Mouse (Mus musculus): ENCODE results near the gene Ptprn2.

Ptprn2 gene

DNA sequence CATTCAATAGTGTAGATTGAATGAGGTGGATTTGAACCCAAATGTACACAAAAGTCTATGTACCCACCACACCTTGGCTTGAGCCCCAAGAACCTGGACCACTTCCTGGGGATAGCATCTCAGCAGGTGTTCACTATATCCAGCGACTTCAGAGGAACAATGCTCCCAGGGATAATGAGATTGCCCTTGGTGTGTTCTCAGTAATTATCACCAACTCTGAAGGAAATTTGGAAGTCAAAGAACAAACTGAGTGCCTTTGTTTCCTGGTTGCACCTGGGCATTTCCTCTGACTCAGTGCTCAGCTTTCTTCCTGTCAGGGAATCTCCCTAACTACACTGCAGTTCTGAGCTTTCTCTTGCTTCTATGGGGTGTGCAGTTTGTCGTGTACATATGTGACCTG is 411.1 kb downstream of the Ptprn2 start:
- no peak for DNase-seq (ENCODE audit: low read depth)

DNA sequence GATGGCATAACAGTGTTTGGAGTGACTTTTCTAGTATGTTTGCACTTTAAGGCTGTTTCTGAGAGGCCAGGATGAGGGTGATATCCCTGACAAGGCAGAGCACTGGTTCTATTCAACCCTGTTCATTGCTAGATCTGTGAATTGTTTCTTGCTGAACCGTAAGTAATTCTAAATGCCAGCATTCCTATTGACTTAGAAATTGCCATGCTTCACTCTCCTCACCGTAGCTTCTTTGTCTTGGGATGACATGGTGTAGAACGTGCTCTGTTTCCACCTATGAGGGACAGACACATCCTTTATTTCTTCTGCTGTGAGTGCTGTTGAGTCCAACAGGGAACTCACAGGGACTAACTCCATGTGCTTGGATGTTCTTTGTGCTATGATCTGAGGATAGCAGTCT is 416.3 kb downstream of the Ptprn2 start:
- no peak for DNase-seq (ENCODE audit: low read depth)

DNA sequence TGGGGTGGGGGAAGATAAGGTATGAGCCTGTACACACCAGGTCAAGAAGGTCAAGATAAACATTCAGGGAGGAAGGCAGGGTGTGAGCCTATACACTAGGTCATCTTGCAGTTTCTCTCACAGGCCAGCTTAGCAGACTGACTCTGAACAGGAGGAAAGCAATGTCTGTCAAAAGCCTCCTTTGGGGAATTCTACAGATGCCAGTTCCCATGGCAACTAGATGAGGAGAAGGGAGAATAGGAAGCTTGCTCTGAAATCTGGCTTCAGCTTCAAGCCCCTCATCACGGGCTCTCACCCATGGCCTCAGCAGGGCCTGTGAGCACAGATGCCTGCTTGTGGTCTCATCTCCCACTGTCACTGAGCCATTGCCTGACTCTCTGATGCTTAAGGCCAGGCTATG is 421.9 kb downstream of the Ptprn2 start:
- DNase-seq (ENCODE audit: low read depth): no peak

DNA sequence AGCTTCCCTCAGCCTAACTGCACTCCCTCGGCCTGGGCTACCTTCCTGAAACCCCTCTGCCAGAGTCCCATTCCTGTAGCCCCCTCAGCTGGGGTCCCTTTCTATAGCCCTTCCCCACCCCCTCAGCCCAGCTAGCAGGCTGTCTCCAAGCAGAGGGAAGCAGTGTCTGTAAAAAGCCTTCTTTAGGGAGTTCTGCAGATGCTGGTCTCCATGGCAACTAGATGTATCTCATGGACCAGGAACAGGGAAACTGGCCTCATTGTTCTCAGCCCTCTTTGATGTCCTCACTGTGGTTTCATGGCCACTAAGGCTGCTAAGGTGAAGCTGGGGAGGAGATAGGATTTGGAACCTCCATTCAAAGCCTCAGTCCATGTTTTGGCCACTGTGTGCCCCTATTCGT is 423.1 kb downstream of the Ptprn2 start:
- no peak for DNase-seq (ENCODE audit: low read depth)

DNA sequence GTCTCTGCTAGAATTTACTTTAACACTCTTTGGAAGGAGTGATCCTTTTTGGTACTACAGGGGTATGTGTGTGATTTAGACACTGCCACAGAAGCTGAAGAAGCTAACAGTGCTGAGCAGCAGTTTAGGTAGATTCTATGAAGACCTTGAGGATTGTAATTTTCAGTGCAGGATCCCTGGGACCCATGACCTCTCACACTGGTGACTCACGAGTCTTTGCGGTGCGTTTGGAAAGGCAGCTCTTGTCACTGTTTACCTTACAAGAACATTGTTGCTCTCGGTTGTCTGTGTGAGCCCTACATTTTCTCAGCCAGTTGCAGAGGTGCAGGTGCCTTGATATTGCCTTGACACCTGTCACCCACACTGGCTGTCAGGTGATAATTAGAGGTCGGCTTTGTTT is 431.3 kb downstream of the Ptprn2 start:
- DNase-seq (ENCODE audit: low read depth): no peak

DNA sequence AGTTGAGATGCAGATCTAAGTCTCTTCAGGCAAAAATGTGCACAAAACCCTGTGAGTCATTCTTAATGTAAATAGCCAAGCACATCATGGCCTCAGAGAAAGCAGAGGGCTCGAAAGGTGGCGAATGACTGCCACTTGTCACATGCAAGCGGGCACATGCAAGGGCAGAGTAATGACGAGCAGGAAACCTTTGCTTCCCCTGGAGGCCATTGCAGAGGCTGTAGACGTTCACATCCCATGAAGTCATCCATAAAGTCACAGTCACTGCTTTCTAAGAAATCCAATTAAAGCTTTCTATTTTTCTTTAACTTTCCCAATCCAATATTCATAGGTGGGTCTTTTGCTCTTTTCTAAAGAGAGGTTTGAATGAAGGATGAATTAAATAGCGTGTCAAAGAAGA is 433.7 kb downstream of the Ptprn2 start:
- DNase-seq (ENCODE audit: low read depth): no peak

DNA sequence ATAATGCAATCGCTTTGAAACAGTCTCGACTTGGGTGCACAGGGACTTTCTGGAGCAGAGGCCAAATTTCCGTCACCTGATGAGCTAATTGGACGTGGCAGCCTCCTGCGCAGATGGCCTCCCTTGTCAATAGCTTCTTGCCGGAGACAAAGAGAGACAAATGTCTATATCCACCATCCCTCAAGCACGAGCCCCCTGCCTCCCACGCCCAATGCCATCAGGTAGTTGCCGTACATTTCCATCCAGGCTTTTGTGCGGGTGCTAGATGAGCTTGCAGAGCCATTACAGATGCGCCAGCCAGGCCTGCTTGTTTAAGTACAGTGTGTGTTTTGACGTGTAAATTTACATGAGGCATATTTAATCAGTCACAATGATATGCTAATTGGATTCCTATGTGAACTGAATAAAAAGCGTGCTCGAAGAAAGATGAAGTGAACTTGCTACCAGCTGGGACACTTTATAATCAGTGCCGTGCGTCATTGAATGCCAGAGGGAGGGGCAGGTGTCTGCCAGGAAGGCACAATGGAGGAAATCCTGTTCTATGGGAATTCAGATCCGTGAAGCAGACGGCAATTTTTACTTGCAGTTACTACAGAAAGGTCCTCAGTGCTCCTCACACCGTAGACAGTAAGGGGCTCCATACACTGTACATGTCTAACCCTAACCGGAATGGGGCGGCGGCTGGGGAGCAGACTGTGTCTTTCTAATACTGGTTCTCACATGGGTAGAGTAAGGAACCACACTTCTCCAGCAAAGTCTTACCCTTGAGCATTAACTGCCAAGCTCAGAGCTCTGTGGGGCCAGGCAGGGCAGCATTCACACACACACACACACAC is 434.4 kb downstream of the Ptprn2 start:
- no peak for DNase-seq (ENCODE audit: low read depth)

DNA sequence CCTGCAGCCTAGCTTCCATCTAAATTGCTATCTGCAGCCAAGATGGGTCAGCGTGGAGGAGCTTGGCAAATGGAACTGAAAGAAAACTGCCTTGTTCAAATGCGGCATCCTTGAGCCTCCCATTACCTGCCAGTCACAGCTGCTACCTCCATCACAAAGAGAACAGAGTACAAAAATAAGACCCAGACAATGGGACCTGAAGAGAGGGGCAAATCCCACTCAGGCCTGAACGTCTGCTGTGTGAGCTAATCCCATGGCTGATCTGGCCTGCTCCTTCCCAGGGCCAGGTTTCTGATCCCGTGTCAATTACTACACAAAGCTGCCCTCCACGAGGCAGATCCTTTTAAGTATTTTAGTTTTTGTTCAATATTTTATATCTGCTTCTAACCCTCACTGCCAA is 441.6 kb downstream of the Ptprn2 start:
- DNase-seq (ENCODE audit: low read depth): no peak

DNA sequence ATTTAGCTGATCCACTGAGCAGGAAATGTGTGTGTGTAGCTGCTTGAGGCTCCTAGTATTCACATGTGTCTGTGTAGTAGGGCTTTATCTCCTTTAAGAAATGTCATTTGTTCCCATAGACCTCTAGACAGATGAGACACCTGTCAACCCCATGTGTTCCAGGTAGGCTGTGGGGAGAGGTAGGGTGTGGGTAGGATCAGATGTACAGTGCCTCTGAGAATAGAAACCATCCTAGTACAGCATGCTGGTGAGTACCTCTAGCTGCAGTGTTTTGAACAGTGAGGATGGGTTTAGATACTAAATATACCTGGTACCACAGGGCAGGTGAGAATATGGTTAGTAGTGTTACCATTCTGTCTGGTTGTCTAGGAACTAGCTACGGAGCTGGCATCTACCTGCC is 442.0 kb downstream of the Ptprn2 start:
- DNase-seq (ENCODE audit: low read depth): no peak

DNA sequence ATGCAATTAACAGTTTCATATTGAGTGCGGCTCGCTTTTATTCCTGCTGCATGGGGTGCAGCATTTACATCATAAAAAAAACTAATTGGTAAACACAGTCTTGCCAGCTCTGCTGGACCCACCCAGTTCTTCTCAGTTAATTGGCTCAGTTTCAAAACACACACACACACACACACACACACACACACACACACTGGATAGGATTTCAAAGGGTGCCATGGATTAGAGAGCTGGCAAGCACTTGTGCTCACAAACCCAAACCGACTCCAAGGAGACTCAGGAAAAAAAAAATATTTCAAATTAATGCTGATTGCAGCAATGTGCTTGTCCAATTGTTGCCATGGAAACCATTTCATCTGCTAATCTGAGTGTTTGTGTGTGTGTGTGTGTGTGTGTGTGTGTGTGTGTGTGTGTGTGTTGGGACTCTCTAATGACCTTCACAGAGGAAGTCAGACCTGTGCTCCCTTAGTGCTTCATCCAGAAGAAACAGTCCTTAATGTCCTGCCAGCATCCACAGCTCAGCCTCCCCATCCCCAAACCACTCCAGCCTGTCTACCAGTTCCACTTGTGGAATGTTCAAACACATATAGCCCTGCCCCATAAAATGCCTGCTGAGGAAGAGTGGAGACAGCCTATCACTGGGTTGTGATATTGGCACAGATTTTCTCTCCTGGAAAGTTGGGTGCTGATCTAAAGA is 452.8 kb downstream of the Ptprn2 start:
- no peak for DNase-seq (ENCODE audit: low read depth)

DNA sequence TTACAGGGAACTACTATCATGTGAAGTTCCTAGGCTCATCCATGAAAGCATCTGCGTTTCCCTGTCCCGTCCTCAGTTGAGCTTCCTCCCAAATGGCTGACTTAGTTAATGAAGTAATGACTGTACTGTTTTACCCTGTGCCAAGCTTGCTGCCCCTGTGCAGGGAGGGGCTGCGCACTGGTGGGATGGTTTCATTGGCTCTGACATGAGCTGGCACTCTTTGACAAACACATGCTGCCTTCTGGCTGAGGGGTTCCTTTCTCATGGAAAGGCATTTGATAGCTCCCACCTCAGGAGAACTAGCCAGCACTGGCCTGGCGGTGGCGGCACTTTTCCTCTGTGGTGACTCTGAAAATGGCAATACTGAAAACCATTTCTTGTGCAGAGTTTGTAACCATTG is 458.4 kb downstream of the Ptprn2 start:
- DNase-seq (ENCODE audit: low read depth): no peak

DNA sequence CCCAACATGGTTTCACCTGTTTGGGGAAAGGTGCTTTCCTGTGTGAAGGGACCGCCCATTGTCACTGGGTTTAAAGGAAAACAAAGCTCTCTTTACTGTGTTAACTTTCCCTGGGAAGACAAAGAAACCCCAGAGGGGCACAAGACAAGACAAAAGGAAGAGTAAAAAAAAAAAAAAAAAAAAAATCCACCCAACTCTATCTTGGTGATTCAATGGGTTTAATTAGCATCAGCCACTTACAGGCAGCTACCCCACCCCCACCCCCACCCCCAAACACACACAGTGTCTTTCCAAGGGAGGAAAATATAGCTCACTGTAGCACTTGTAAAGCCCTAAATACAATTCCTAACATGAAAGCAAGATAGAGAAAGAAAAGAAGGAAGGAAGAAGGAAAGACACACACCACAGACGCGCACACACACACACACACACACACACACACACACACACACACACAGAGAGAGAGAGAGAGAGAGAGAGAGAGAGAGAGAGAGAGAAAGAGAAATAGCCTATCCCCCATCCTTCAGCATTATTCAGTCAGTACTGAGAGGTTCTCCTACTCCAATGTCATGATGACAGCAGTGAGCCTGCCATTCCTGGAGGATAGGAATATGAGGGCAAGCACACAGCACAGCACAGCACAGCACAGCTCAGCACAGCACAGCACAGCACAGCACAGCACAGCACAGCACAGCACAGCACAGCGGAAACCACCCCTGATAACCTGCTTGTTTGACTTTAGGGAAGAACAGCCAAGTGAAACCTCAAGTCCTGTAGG is 462.8 kb downstream of the Ptprn2 start:
- DNase-seq (ENCODE audit: low read depth): no peak

DNA sequence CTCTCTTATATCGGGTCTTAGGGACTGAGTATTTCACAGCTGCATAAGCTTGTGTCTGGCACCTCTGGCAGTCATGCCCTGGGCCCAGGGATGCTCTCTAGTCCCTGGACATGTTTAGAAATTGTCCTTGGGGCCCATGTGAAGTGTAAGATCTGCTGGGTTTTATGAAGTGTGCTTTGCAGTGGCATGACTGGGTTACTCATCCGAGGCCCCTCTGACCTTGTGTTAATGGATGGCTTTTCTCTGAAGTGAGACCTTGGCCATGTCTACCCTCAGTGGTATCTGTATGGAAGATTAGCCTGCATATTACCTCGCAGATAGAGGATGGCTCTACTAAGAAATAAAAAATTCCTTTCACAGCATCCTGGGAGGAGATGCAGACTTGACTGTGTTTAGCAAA is 464.2 kb downstream of the Ptprn2 start:
- DNase-seq (ENCODE audit: low read depth): no peak

DNA sequence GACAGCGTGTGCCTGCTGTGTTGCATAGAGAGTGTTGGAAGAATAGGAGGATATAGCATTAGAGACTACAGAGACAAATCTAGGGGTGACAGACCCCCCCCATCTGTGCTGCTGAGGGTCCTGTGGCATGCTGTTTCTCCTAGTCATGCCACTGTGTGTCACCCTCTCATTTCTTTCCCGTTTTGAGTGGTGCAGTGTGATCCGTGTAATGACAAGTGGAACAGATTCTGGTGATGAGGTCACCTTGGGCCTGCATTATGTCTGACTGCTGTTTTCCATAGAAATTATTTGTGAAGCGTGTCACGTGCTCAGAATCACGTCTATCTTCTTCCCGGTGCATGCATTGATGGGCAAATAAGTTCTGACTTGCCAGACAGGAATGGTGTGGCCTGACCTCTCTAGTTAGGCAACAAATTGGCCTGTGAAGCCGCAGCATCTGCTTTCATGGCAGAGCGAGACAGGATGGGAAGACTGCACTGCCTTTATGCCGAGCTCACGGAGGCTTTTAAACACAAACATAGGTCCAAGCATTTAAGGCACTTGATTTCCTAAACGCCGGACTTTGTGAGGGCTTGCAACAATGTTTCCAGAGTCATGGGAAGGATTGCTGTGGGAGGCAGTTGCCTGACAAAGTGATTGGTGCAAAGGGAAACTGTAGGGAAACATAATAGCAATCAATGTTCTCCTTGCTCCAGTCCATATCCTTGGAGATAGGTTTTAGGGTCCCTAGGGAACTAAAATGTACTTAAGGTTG is 467.1 kb downstream of the Ptprn2 start:
- DNase-seq (ENCODE audit: low read depth): no peak

DNA sequence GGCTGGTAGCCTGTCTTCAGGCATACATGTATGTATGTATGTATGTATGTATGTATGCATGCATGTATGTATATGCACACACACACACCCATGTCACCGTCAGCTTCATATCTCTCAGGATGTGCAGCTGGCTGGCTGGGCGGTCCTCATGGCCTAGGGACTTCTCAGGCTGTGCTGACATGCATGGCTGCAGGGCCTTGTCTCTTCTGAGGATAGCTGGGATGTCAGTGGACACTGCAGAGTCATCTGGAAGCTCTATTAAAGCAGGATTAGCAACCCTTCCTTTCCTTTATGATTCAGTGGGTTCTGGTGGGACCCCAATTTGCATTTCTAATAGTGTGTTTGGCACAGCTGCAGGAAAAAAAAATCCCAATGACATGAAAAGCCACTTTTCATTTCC is 473.6 kb downstream of the Ptprn2 start:
- no peak for DNase-seq (ENCODE audit: low read depth)

DNA sequence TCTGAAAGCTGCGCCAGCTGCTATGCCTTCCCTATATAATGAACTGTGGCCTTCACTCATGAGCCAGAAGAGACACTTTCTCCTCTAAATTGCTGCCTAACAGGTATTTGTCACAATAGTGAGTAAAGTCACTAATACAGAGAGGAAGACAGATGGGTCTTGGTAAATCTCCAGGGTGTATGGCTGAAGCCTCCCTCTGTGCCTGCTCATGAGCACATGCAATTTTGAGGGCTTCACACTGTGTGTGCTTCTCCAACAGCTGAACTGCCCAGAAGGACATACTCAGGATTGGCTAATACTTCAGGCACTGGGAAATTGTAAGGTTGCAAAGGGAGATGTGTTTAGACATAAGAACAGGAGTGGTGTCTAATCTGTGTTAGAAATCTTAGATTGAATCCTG is 478.4 kb downstream of the Ptprn2 start:
- DNase-seq (ENCODE audit: low read depth): no peak

DNA sequence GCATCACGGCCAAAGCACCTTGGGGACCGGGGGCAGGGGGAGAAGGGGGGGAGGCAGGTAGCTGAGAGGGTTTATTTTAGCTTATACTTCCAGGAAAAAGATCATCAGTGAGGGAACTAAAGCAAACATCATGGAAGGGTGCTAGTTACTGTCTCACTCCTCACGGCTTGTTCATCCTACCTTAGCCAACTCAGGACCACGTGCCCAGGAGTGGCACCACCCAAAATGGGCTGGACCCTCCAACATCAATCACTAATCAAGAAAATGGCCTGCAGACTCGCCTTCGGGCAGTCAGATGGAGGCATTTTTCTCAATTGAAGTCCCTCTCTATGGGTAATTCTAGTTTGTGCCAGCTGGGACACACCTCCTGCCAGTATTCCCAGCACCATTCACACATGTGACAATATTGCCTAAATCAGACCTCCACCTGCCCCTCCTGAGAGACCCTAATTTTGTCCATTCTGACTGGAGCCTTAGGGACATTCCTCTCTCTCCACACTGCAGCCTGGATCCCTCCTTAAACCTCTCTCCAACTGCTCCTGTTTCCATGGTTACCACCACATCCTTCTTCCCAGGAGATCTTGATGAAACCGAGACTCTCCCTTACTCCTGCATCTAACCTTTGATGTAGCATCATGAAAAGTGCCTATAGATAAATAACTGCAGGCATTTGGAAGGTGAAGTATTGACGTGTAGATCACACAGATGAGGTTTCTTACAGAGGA is 482.9 kb downstream of the Ptprn2 start:
- no peak for DNase-seq (ENCODE audit: low read depth)

DNA sequence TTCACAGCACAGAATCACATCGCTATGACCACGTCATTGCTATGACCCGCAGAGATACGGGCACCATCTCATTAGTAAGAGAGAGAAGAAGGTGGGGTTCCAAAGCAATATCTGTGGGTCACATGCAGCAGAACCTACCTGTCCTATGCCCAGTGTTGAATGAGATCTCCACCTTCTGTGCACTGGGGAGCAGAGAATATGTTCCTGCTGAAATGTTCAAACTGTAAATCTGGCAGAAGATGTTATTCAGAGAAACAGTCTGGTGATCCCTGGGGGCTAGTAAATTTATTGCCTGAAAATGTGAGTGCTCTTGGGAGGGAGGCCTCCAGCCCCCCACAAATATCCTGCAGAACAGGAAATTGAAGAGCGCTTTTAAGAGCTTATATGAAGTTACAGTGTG is 490.0 kb downstream of the Ptprn2 start:
- DNase-seq (ENCODE audit: low read depth): no peak

DNA sequence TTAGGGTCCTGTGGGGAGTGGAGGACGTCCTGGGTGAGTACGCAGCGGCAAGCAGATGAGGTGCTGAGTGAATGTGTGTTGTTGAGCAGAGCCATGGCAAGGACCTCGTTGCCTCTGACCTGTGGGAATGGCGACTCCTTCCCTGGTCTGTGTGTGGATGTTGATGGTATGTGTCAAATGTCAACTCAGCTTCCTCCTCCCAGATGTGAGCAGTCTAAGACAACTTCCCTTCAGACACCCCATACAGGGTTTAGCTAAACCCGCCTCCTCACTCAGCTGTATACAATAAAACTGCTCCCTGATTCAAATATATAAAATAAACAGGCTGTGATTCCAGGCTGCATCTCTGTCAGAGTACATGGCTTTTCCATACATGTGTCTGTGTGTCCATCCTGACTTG is 491.5 kb downstream of the Ptprn2 start:
- no peak for DNase-seq (ENCODE audit: low read depth)

DNA sequence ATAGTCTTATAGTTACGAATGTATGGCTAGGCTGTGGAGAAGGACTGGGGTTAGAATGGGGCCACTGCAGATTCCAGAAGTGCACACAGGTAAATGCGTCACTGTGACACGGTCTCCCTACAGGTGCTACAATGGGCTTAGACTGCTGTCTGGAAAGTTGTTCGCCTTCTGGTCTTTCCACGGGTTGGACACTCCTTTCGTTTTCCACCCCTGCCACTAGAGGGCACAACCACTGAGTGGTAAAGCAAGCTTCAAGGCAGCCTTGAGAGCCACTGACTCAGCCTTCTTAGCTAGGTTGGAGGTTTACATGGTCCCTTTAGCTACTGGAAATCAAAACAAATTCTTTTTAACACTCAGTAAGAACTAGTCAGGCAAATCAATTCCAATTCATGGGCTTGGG is 492.7 kb downstream of the Ptprn2 start:
- DNase-seq (ENCODE audit: low read depth): no peak

DNA sequence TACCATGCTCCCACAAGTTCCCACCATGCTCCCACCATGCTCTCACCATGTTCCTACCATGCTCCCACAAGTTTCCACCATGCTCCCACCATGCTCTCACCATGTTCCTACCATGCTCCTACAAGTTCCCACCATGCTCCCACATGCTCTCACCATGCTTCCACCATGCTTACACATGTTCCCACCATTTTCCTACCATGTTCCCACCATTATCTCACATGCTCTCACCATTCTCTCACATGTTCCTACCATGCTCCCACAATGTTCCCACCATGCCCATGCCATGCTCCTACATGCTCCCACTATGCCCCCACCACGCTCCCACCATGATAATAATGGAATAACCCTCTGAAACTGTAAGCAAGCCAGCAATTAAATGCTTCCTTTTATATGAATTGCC is 495.8 kb downstream of the Ptprn2 start:
- no peak for DNase-seq (ENCODE audit: low read depth)

DNA sequence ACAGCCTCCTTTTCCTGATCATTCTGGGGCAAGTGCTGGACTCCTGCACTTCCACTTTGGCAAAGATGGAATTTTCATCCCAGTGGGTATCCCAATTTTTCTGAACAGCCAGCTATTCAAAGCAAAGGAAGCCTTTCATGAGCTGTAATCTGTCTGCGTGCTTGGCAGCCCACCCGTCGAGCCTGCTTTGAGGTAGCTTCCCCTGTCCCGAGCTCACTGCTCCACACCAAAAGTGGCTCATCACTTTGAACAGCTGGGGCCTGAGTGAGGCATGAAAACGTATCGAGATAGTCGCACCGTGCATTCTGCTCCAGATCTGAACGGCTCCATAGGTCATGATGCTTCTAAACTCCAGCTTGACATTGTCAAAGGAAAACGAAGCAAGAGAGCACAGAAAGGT is 503.6 kb downstream of the Ptprn2 start:
- DNase-seq (ENCODE audit: low read depth): no peak
